Mouse (Mus musculus) hindbrain, postnatal 0 days (tissue): ENCODE measurements around the gene Mipol1. TPM values are rescaled to one million over a fixed set of nuclear protein-coding genes. Genes with fewer than 3 reads are reported as not detected.

Experiments
- ATAC-seq: fragments of 200-750 bp; cut with Nextera tagmentation; 2 replicates; pipeline ENCODE4 v1.8.0; 2017; ENCODE audit warnings: mild to moderate bottlenecking, moderate TSS enrichment, moderate library complexity
- DNase-seq: peaks from one replicate; pipeline ENCODE4 v3.0.0-alpha.2; 2015; ENCODE audit warnings: low spot score
- H3K27ac ChIP-seq: fragments of 300-500 bp; sonication (generic); 2 replicates; pipeline ENCODE4 v1.5.1; 2014; ENCODE audit warnings: mild to moderate bottlenecking
- H3K27me3 ChIP-seq: fragments of 300-500 bp; sonication (generic); 2 replicates; pipeline ENCODE4 v1.6.1; 2014; ENCODE audit warnings: low read length, mixed read lengths; ENCODE audit not compliant: insufficient read depth
- H3K36me3 ChIP-seq: fragments of 300-500 bp; sonication (generic); 2 replicates; pipeline ENCODE4 v1.6.1; 2014; ENCODE audit warnings: low read length, mixed read lengths; ENCODE audit not compliant: insufficient read depth
- H3K4me1 ChIP-seq: fragments of 300-500 bp; sonication (generic); 2 replicates; pipeline ENCODE4 v1.6.1; 2014; ENCODE audit warnings: antibody characterized with exemption, low read length, mixed read lengths; ENCODE audit not compliant: insufficient read depth
- H3K4me2 ChIP-seq: fragments of 300-500 bp; sonication (generic); 2 replicates; pipeline ENCODE4 v1.6.1; 2014; ENCODE audit warnings: low read depth, mild to moderate bottlenecking, low read length, moderate library complexity, mixed read lengths
- H3K4me3 ChIP-seq: fragments of 300-500 bp; sonication (generic); 2 replicates; pipeline ENCODE4 v1.5.1; 2014; ENCODE audit warnings: low read length
- H3K9ac ChIP-seq: fragments of 300-500 bp; sonication (generic); replicated peaks from 2 replicates; pipeline ENCODE4 v1.6.1; 2014; ENCODE audit warnings: mild to moderate bottlenecking, low read length, moderate library complexity, mixed read lengths
- H3K9me3 ChIP-seq: fragments of 300-500 bp; sonication (generic); 2 replicates; pipeline ENCODE4 v1.6.1; 2016; ENCODE audit warnings: low read length, mixed read lengths
- CTCF ChIP-seq: IDR thresholded peaks from 2 replicates; pipeline ENCODE4 v1.5.1; 2016; ENCODE audit warnings: antibody characterized with exemption, control low read depth, low read depth
- WGBS: fragments of 180-500 bp; shearing (Covaris S2); extraction: QIAGEN DNeasy Blood & Tissue Kit; methylation state at CpG from one replicate; pipeline ENCODE4 v1.1.7; 2014; 5-methylcytosine and 5-hydroxymethylcytosine counted together
- polyA plus RNA-seq: library from polyadenylated mRNA; unstranded; fragments of >200 nt; fragmentation: Nextera tagmentation; extraction: Ambion mirVana; gene quantifications from 2 replicates; pipeline ENCODE4 v1.2.1, GENCODE M21; 2015
- total RNA-seq: library from RNA; depleted of rRNA; stranded (reverse); fragments of >200 nt; gene quantifications from 2 replicates; pipeline ENCODE4 v1.2.3, GENCODE M21; 2014

Mipol1 gene
- total and polyA plus RNA-seq, 2 experiments from 2014 or later, result 4.5 to 6.3 TPM

- ATAC-seq (no peak), DNase-seq (no peak)
- TF ChIP-seq CTCF, result no peak
- no peak overlapping the region for H3K27ac ChIP-seq
- H3K9ac ChIP-seq, result no peak overlapping the region
- H3K9me3 ChIP-seq, result no peaks in the 10 kb centered on the region
- H3K4me2 ChIP-seq, result no peak overlapping the region
- no peaks in the 10 kb centered on the region for H3K36me3 ChIP-seq
- H3K27me3 ChIP-seq, result no peaks in the 10 kb centered on the region
- no peaks in the 10 kb centered on the region for H3K4me1 ChIP-seq
- WGBS, result 89% methylated on average over 5 of the region's 5 CpGs
- H3K4me3 ChIP-seq, result no peak overlapping the region
Observed at GRCm38 (mm10) chr12:57511560-57511959, 281.3 kb downstream of the Mipol1 start.

GRCm38 (mm10) chr12:57514552-57514951 lies 284.3 kb downstream of the Mipol1 start:
- no peak overlapping the region for H3K27ac ChIP-seq
- no peak overlapping the region for H3K4me2 ChIP-seq
- no peaks in the 10 kb centered on the region for H3K27me3 ChIP-seq
- no peaks in the 10 kb centered on the region for H3K4me1 ChIP-seq
- DNase-seq (no peak), ATAC-seq (no peak)
- TF ChIP-seq CTCF, result no peak
- WGBS, result 55% methylated on average over 1 of the region's 1 CpGs
- no peaks in the 10 kb centered on the region for H3K36me3 ChIP-seq
- no peak overlapping the region for H3K9ac ChIP-seq
- no peak overlapping the region for H3K4me3 ChIP-seq
- no peaks in the 10 kb centered on the region for H3K9me3 ChIP-seq

GRCm38 (mm10) chr12:57515702-57516377 lies 285.6 kb downstream of the Mipol1 start:
- 48% methylated on average over 12 of the region's 12 CpGs for WGBS
- DNase-seq, result no peak
- no peaks in the 10 kb centered on the region for H3K4me1 ChIP-seq
- no peak for ATAC-seq
- no peak for TF ChIP-seq CTCF
- H3K4me3 ChIP-seq, result no peak overlapping the region
- no peaks in the 10 kb centered on the region for H3K9me3 ChIP-seq
- H3K36me3 ChIP-seq, result no peaks in the 10 kb centered on the region
- H3K4me2 ChIP-seq, result no peak overlapping the region
- no peaks in the 10 kb centered on the region for H3K27me3 ChIP-seq
- H3K9ac ChIP-seq, result no peak overlapping the region
- H3K27ac ChIP-seq, result no peak overlapping the region

- H3K27me3 ChIP-seq, result peaks cover 20% of the 10 kb centered on the region
- TF ChIP-seq CTCF, result no peak
- 84% methylated on average over 4 of the region's 4 CpGs for WGBS
Observed at GRCm38 (mm10) chr12:57528335-57528734, 298.1 kb downstream of the Mipol1 start.

GRCm38 (mm10) chr12:57530474-57530873 lies 300.2 kb downstream of the Mipol1 start:
- Histone ChIP-seq H3K9ac (no peak overlapping the region), H3K4me1 (no peaks in the 10 kb centered on the region), H3K9me3 (no peaks in the 10 kb centered on the region), H3K4me3 (no peak overlapping the region), H3K27ac (no peak overlapping the region), H3K27me3 (peaks cover 41% of the 10 kb centered on the region), H3K36me3 (no peaks in the 10 kb centered on the region), H3K4me2 (no peak overlapping the region)
- DNase-seq, result no peak
- no peak for TF ChIP-seq CTCF
- 8% methylated on average over 9 of the region's 9 CpGs for WGBS
- ATAC-seq, result peak; percentile 56; the same call in 1 of the 2 replicates

More at GRCm38 (mm10) chr12:57528335-57528734, 298.1 kb downstream of the Mipol1 start:
- no peak overlapping the region for H3K9ac ChIP-seq
- no peak overlapping the region for H3K4me2 ChIP-seq
- ATAC-seq (no peak), DNase-seq (no peak)
- H3K4me3 ChIP-seq, result no peak overlapping the region
- no peaks in the 10 kb centered on the region for H3K36me3 ChIP-seq
- no peak overlapping the region for H3K27ac ChIP-seq
- H3K4me1 ChIP-seq, result no peaks in the 10 kb centered on the region
- H3K9me3 ChIP-seq, result no peaks in the 10 kb centered on the region

GRCm38 (mm10) chr12:57534517-57534878 lies 304.3 kb downstream of the Mipol1 start:
- ATAC-seq, result no peak; the same call in 1 of the 2 replicates
- Histone ChIP-seq H3K4me2 (no peak overlapping the region), H3K27me3 (peaks cover 72% of the 10 kb centered on the region), H3K36me3 (no peaks in the 10 kb centered on the region), H3K9me3 (no peaks in the 10 kb centered on the region), H3K27ac (no peak overlapping the region), H3K4me3 (no peak overlapping the region), H3K9ac (no peak overlapping the region), H3K4me1 (no peaks in the 10 kb centered on the region)
- no peak for TF ChIP-seq CTCF
- no peak for DNase-seq
- WGBS, result 7% methylated on average over 5 of the region's 6 CpGs

- no peak overlapping the region for H3K4me2 ChIP-seq
- no peak overlapping the region for H3K4me3 ChIP-seq
- no peaks in the 10 kb centered on the region for H3K9me3 ChIP-seq
- H3K36me3 ChIP-seq, result no peaks in the 10 kb centered on the region
- H3K9ac ChIP-seq, result no peak overlapping the region
- TF ChIP-seq CTCF, result no peak
- peaks cover 72% of the 10 kb centered on the region for H3K27me3 ChIP-seq
- no peak overlapping the region for H3K27ac ChIP-seq
- DNase-seq (no peak), ATAC-seq (peak; percentile 63)
- H3K4me1 ChIP-seq, result no peaks in the 10 kb centered on the region
- 2% methylated on average over 33 of the region's 39 CpGs for WGBS
Observed at GRCm38 (mm10) chr12:57534879-57535611, 304.8 kb downstream of the Mipol1 start.
